ENCODE assay signal across 10 mouse cellular contexts in genomic region chr5:120490679-120491192, GRCm38 (mm10). TPM values are rescaled to one million over a fixed set of nuclear protein-coding genes. Genes with fewer than 3 reads are reported as not detected.
DNase-seq lines count a peak whose midpoint lies in the region; ATAC-seq lines count a peak whose summit lies in the region.
"Had no signal": no experiment of that assay in that cellular context is flagged by ENCODE, and none has a peak within 500 bp of the region (broad histone marks: within the 10 kb centered on the region; RNA-seq: fewer than 3 reads in every experiment).

No protein-coding gene starts in this region.

- WGBS in midbrain, embryonic 15.5 days: 75% methylated on average over 8 of the region's 8 CpGs
- 77% methylated on average over 8 of the region's 8 CpGs for WGBS in midbrain, embryonic 16.5 days
- WGBS in forebrain, embryonic 16.5 days: 51% methylated on average over 8 of the region's 8 CpGs

- H3K4me2 ChIP-seq in midbrain, embryonic 15.5 days: no peak overlapping the region
- no peak overlapping the region for H3K4me2 ChIP-seq in midbrain, embryonic 16.5 days (ENCODE audit: low read length)
- H3K4me2 ChIP-seq in forebrain, embryonic 16.5 days (ENCODE audit: low read length): no peak overlapping the region
- H3K4me2 ChIP-seq: limb, embryonic 13.5 days had no signal

- peak; percentile 49 for DNase-seq in gastrocnemius, postnatal 14 days
- no peak for DNase-seq in gastrocnemius, postnatal 4 days (ENCODE audit: low spot score in 2 of 2)
- peak; percentile 62 to 80 for DNase-seq in layer of hippocampus, postnatal 14 days (ENCODE audit: low spot score in 2 of 2)
- DNase-seq in spleen, postnatal 10 days (ENCODE audit: low spot score in 2 of 2): no peak
- DNase-seq in urinary bladder, postnatal 10 days (ENCODE audit: low spot score): no peak

- H3K9ac ChIP-seq in midbrain, embryonic 15.5 days: no peak overlapping the region
- no peak overlapping the region for H3K9ac ChIP-seq in midbrain, embryonic 16.5 days (ENCODE audit: low read depth, low read length)
- no peak overlapping the region for H3K9ac ChIP-seq in forebrain, embryonic 16.5 days (replicated peaks; ENCODE audit: low read depth, low read length)
- H3K9ac ChIP-seq: limb, embryonic 13.5 days had no signal

- 0 out of 2 replicates have a peak, but pooled peaks cover 6% of the 10 kb centered on the region for H3K36me3 ChIP-seq in midbrain, embryonic 15.5 days (replicated peaks)
- H3K36me3 ChIP-seq in midbrain, embryonic 16.5 days (ENCODE audit: control insufficient read depth, insufficient read depth, low read length): peaks cover 24% of the 10 kb centered on the region; the same call in 1 of the 2 replicates
- H3K36me3 ChIP-seq in forebrain, embryonic 16.5 days (ENCODE audit: control insufficient read depth, insufficient read depth): 0 out of 2 replicates have a peak, but pooled peaks cover 12% of the 10 kb centered on the region

- H3K27me3 ChIP-seq in midbrain, embryonic 15.5 days (replicated peaks): no peaks in the 10 kb centered on the region
- no peaks in the 10 kb centered on the region for H3K27me3 ChIP-seq in midbrain, embryonic 16.5 days (ENCODE audit: control insufficient read depth, insufficient read depth, low read depth, low read length)
- H3K27me3 ChIP-seq in forebrain, embryonic 16.5 days (replicated peaks; ENCODE audit: control insufficient read depth, insufficient read depth, low read length): no peaks in the 10 kb centered on the region
- H3K27me3 ChIP-seq: limb, embryonic 13.5 days had no signal

- intact Hi-C loops in gastrocnemius, postnatal 14 days (cut with DNase I; ENCODE audit: low total_unique reads): no loop called here

- no peak overlapping the region for H3K4me3 ChIP-seq in midbrain, embryonic 15.5 days
- H3K4me3 ChIP-seq in midbrain, embryonic 16.5 days (ENCODE audit: low read depth, low read length): no peak overlapping the region
- no peak overlapping the region for H3K4me3 ChIP-seq in forebrain, embryonic 16.5 days (replicated peaks; ENCODE audit: low read length)
- H3K4me3 ChIP-seq: limb, embryonic 13.5 days had no signal

- H3K9me3 ChIP-seq in midbrain, embryonic 15.5 days: no peaks in the 10 kb centered on the region
- H3K9me3 ChIP-seq in midbrain, embryonic 16.5 days (replicated peaks; ENCODE audit: control insufficient read depth, low read length, poor library complexity, severe bottlenecking): no peaks in the 10 kb centered on the region
- no peaks in the 10 kb centered on the region for H3K9me3 ChIP-seq in forebrain, embryonic 16.5 days (ENCODE audit: control insufficient read depth, low read length)
- H3K9me3 ChIP-seq: limb, embryonic 13.5 days had no signal

- no peak overlapping the region for H3K27ac ChIP-seq in midbrain, embryonic 15.5 days
- no peak overlapping the region for H3K27ac ChIP-seq in midbrain, embryonic 16.5 days (ENCODE audit: low read length)
- no peak overlapping the region for H3K27ac ChIP-seq in forebrain, embryonic 16.5 days (ENCODE audit: low read length)
- H3K27ac ChIP-seq: limb, embryonic 13.5 days had no signal

- peaks cover 5% of the 10 kb centered on the region; the same call in 1 of the 2 replicates for H3K4me1 ChIP-seq in midbrain, embryonic 15.5 days
- H3K4me1 ChIP-seq in midbrain, embryonic 16.5 days (ENCODE audit: control insufficient read depth, insufficient read depth, low read length): no peaks in the 10 kb centered on the region
- peaks cover 12% of the 10 kb centered on the region; the same call in 1 of the 2 replicates for H3K4me1 ChIP-seq in forebrain, embryonic 16.5 days (replicated peaks; ENCODE audit: control insufficient read depth, insufficient read depth, low read length)
- H3K4me1 ChIP-seq: limb, embryonic 13.5 days had no signal

- ATAC-seq in midbrain, embryonic 15.5 days (replicated peaks): 0 out of 2 replicates have a peak, but pooled peaks have one; percentile 3
- no peak for ATAC-seq in midbrain, embryonic 16.5 days
- ATAC-seq in forebrain, embryonic 16.5 days: peak; percentile 73

RNA-seq across cellular contexts. Expression of gene Plbd2, which starts 12.7 kb away (rescaled TPM):
- total RNA-seq in gastrocnemius, postnatal 14 days (2021): 10 to 100 TPM; 31.7 to 34.3 TPM
- total RNA-seq in gastrocnemius, postnatal 4 days (2021): 10 to 100 TPM; 43.7 to 49.7 TPM
- 36.8 and 37.2 TPM in 2 replicates for polyA plus RNA-seq in midbrain, embryonic 15.5 days (2015; fragmentation: Nextera tagmentation; extraction: Ambion mirVana)
- 28.7 and 30.6 TPM in 2 replicates for polyA plus RNA-seq in midbrain, embryonic 16.5 days (2015; fragmentation: Nextera tagmentation; extraction: Ambion mirVana)
- polyA plus RNA-seq in forebrain, embryonic 16.5 days (2015; fragmentation: Nextera tagmentation; extraction: Ambion mirVana): 22.9 and 24.6 TPM in 2 replicates
- 10 to 100 TPM; 69.9 to 76.1 TPM for total RNA-seq in layer of hippocampus, postnatal 14 days (2021)

RNA-seq across cellular contexts. Expression of gene Sds, which starts 14.4 kb away (rescaled TPM):
- total RNA-seq in gastrocnemius, postnatal 14 days (2021): not detected
- total RNA-seq in gastrocnemius, postnatal 4 days (2021): not detected
- polyA plus RNA-seq in midbrain, embryonic 15.5 days (2015; fragmentation: Nextera tagmentation; extraction: Ambion mirVana): 0.36 TPM in 1 of 2 replicates, not detected in the other
- polyA plus RNA-seq in midbrain, embryonic 16.5 days (2015; fragmentation: Nextera tagmentation; extraction: Ambion mirVana): 0.36 TPM in 1 of 2 replicates, not detected in the other
- polyA plus RNA-seq in forebrain, embryonic 16.5 days (2015; fragmentation: Nextera tagmentation; extraction: Ambion mirVana): not detected in 2 replicates
- not detected for total RNA-seq in layer of hippocampus, postnatal 14 days (2021)
- total RNA-seq: MEL had no signal
- polyA plus RNA-seq: limb, embryonic 13.5 days had no signal

RNA-seq across cellular contexts. Expression of gene Sdsl, which starts 18.1 kb away (rescaled TPM):
- total RNA-seq in gastrocnemius, postnatal 14 days (2021): under 1 TPM; 0.40 to 0.55 TPM
- under 1 TPM; 0.32 to 0.73 TPM for total RNA-seq in gastrocnemius, postnatal 4 days (2021)
- polyA plus RNA-seq in midbrain, embryonic 15.5 days (2015; fragmentation: Nextera tagmentation; extraction: Ambion mirVana): 5.6 and 6.0 TPM in 2 replicates
- 5.1 and 5.6 TPM in 2 replicates for polyA plus RNA-seq in midbrain, embryonic 16.5 days (2015; fragmentation: Nextera tagmentation; extraction: Ambion mirVana)
- 1.9 and 2.3 TPM in 2 replicates for polyA plus RNA-seq in forebrain, embryonic 16.5 days (2015; fragmentation: Nextera tagmentation; extraction: Ambion mirVana)
- total RNA-seq in layer of hippocampus, postnatal 14 days (2021): 1 to 10 TPM; 7.1 to 8.7 TPM

RNA-seq across cellular contexts. Expression of gene Slc8b1, which starts 20.2 kb away (rescaled TPM):
- total RNA-seq in gastrocnemius, postnatal 14 days (2021): 10 to 100 TPM; 12.5 to 13.0 TPM
- 10 to 100 TPM; 22.7 to 30.9 TPM for total RNA-seq in gastrocnemius, postnatal 4 days (2021)
- 1.6 and 2.5 TPM in 2 replicates for polyA plus RNA-seq in midbrain, embryonic 15.5 days (2015; fragmentation: Nextera tagmentation; extraction: Ambion mirVana)
- polyA plus RNA-seq in midbrain, embryonic 16.5 days (2015; fragmentation: Nextera tagmentation; extraction: Ambion mirVana): 2.0 and 2.3 TPM in 2 replicates
- 1.9 and 2.0 TPM in 2 replicates for polyA plus RNA-seq in forebrain, embryonic 16.5 days (2015; fragmentation: Nextera tagmentation; extraction: Ambion mirVana)
- 1 to 10 TPM; 7.9 to 8.4 TPM for total RNA-seq in layer of hippocampus, postnatal 14 days (2021)

RNA-seq across cellular contexts. Expression of gene Lhx5, which starts 59.2 kb away (rescaled TPM):
- not detected for total RNA-seq in gastrocnemius, postnatal 14 days (2021)
- not detected for total RNA-seq in gastrocnemius, postnatal 4 days (2021)
- 36.8 and 41.5 TPM in 2 replicates for polyA plus RNA-seq in midbrain, embryonic 15.5 days (2015; fragmentation: Nextera tagmentation; extraction: Ambion mirVana)
- polyA plus RNA-seq in midbrain, embryonic 16.5 days (2015; fragmentation: Nextera tagmentation; extraction: Ambion mirVana): 22.5 and 23.2 TPM in 2 replicates
- polyA plus RNA-seq in forebrain, embryonic 16.5 days (2015; fragmentation: Nextera tagmentation; extraction: Ambion mirVana): 3.8 and 7.0 TPM in 2 replicates
- total RNA-seq in layer of hippocampus, postnatal 14 days (2021): under 1 TPM; 0.32 to 0.41 TPM
- total RNA-seq: MEL had no signal
- polyA plus RNA-seq: limb, embryonic 13.5 days had no signal

Comparison
In these comparisons a context has a peak if more than half of its experiments do, and no peak if none do; other contexts are left out.
1. DNase-seq: peak in gastrocnemius, postnatal 14 days (single experiment) and layer of hippocampus, postnatal 14 days (2 of 2); none in gastrocnemius, postnatal 4 days (0 of 2), spleen, postnatal 10 days (0 of 2) and urinary bladder, postnatal 10 days (single experiment).
2. RNA of gene Sdsl, which starts 18.1 kb away (total RNA-seq): 7.1 to 8.7 TPM in layer of hippocampus, postnatal 14 days; 0.32 to 0.73 TPM in gastrocnemius, postnatal 4 days and 0.40 to 0.55 TPM in gastrocnemius, postnatal 14 days; every median in the first group is over 4 times any median in the second.